Mouse (Mus musculus): Measurements from ENCODE around the gene Col4a1. TPM values are rescaled to one million over a fixed set of nuclear protein-coding genes. Genes with fewer than 3 reads are reported as not detected.

The Col4a1 gene
- total RNA-seq, 2 experiments from 2014 or later = 146 to 216 TPM

GRCm38 (mm10) chr8:11307451-11307850 lies 5.2 kb downstream of the Col4a1 start:
- intact Hi-C loops (cut with DNase I) = no loop called here
- no peak for DNase-seq

DNA sequence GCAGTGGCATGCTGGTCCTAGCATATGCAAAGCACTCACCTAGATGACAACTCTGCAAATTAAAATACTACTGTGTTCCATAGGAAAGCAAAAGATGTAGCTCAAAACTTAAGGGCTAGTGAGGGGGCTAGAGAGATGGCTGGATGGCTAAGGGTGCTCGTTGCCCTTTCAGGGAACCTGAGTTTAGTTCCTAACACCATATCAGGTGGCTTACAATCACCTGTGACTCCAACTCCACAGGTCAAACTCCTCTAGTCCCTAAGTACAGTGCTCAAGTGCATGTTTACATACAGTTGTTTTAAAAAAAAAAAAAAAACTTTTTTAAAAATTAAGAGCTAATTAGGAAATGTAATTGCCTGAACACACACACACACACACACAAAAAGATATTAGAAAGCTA lies 7.1 kb downstream of the Col4a1 start:
- intact Hi-C loops (cut with DNase I) = no loop called here
- DNase-seq = no peak

DNA sequence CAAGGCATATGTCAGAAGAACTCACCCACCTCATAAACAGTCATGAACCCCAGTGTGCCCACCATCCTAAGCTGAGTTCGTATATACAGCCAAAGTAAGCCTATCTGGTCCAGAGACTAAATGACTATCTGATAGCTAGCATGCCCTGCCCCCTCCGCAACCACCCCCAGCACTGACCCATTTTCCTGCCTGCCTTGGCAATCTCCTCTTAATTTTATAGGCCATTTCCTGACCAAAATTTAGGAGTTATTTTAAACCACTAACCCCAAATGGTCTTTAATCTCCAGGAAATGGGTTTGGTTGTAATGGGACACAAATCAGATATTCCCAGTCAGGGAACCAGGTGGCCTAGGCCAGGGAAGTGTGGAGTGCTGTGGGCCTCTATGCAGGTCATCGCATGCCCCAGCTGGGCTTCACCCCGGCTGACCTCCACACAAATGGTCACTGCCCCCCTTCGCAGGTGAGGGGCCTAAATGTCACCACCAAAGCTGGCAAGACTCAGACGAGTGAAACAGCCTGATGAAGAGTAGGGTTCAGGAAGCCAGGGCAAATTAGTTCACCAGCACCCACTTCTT lies 8.5 kb downstream of the Col4a1 start:
- DNase-seq = no peak

DNA sequence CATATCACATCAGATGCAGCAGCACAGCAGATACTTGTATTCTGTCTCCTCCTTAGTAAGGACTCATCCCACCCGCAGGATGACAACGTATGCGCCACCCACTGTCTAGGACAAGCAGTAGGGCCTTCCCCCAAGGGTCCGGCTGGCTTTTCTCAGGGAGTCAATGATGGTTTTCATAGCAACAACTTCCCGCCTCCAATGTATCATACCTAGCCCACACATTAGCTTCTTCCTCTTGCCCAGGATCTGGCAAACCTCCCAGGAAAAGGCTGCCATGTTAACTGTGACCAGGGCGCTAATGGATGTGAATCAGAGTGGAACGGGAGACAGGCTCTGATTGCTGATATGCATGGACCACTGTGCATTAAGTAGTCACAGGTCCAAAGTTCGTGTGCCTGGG lies 12.2 kb downstream of the Col4a1 start:
- intact Hi-C loops (cut with DNase I) = no loop called here
- DNase-seq = no peak

More for the DNA sequence above, 8.5 kb downstream of the Col4a1 start:
- intact Hi-C loops (cut with DNase I) = no loop called here

DNA sequence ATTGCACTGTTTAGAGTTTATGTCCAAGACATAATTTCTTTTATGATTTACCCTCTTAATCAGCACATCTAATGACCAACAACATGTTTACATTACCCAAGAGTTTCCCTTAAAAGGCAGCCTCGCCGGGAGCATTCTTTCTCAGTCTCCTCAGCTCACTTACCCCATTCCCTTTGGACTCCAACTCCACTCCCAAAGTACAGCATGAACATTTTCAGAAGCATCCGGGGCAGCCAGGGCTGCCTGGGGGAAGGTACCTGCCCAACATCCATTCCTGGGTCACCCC lies 13.4 kb downstream of the Col4a1 start:
- intact Hi-C loops (cut with DNase I) = no loop called here
- no peak for DNase-seq

- no peak for DNase-seq
- intact Hi-C loops (cut with DNase I) = no loop called here
These were observed 13.9 kb downstream of the Col4a1 start for GRCm38 (mm10) chr8:11298531-11299316.

DNA sequence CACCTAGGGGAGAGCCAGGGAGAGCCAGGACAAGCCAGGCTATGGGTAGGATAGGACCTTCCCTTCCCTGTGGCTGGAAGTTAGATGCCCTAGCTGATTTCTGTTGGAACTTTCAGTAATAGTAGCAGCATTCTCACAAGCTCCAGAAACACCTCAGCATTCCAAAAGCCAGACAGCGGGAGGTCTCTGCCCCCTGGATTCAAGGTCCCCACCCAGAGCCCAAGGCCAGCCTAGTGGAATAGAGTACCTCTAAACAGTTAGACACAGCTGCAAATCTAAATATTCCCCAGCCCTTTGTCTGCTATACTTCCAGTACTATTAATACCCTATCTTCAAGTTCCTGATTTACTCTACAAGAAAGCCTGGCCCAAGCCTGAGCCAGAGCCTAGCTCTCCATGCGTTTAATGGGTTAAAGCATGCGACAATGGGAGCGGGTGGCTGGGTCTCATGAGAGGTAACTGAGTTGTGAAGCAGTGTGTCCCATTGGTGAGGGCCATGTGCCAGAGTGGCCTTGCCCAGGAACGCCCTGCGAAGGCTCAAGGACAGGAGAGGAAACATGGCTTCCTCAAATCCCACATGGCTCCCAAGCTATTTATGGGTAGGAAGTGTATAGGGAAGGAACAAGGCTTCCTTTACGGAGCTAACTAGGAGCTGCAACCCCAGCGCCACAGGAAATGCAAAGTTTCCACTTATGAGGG lies 15.3 kb downstream of the Col4a1 start:
- intact Hi-C loops (cut with DNase I) = no loop called here
- no peak for DNase-seq

GRCm38 (mm10) chr8:11296282-11296943 lies 16.2 kb downstream of the Col4a1 start:
- intact Hi-C loops (cut with DNase I) = no loop called here

DNA sequence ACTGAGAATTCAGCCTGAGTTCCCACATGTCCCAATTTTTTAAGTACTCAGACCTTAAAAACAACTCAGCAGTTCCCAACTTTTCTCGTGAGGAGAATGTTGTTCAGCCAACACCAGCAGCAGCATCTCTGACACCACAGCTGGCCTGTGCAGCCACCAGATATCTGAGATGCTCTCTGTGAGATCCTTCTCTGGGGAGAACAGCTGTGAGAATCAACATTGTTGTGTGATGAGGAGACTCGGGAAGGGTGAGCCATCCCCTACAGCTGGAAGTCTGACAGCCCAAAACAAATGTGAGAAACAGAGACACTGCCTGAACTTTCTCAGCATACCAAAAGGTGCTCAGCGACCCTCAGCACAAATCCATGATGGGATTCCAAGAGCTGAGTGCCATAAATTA lies 20.0 kb downstream of the Col4a1 start:
- DNase-seq = peak in 1 of 2 experiments; percentile 50
- intact Hi-C loops (cut with DNase I) = no loop called here

More at GRCm38 (mm10) chr8:11296282-11296943, 16.2 kb downstream of the Col4a1 start:
- no peak for DNase-seq

- DNase-seq = no peak
- intact Hi-C loops (cut with DNase I) = no loop called here
These were observed 22.1 kb downstream of the Col4a1 start for GRCm38 (mm10) chr8:11290533-11290932.

GRCm38 (mm10) chr8:11288286-11288685 lies 24.3 kb downstream of the Col4a1 start:
- DNase-seq = no peak
- intact Hi-C loops (cut with DNase I) = no loop called here

DNA sequence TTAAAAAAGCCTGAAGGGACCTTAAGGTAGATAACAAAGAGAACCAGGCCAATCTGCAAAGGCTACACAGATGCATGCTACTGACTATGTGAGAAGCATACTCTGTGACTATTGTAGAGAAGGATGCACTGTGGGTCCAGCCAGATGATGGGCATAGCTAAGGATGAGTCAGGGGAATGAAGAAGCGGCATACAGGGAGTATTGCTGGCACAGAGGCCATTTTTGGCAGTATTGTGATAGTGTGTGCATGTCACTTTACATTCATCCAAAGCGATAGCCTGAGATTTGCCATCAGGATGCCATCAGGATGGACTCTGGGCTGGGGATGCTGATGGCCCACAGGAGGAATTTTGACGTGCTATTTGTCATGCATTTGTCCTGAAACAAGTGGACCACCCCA lies 25.5 kb downstream of the Col4a1 start:
- intact Hi-C loops (cut with DNase I) = no loop called here
- DNase-seq = no peak

GRCm38 (mm10) chr8:11285437-11285836 lies 27.2 kb downstream of the Col4a1 start:
- no peak for DNase-seq
- intact Hi-C loops (cut with DNase I) = no loop called here

GRCm38 (mm10) chr8:11283217-11283616 lies 29.4 kb downstream of the Col4a1 start:
- no peak for DNase-seq
- intact Hi-C loops (cut with DNase I) = no loop called here

DNA sequence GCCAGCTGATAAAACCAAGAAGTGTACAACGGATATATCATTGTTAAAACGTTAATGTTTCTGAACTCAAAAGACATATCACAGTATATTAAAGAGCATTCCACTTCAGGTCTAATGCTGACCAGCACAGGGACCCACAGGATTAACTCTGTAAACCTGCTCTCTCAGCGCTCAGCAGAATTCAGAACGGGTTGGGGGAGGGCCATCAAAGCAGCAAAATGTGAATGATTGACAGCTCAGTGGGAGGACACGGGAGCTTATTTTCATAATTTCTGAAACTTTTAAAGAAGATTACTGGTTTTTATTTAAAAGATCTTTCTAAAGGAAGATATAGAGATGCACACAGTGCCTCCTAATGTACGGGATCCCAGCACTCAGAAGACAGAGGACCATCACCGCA lies 29.9 kb downstream of the Col4a1 start:
- DNase-seq = no peak
- intact Hi-C loops (cut with DNase I) = no loop called here

DNA sequence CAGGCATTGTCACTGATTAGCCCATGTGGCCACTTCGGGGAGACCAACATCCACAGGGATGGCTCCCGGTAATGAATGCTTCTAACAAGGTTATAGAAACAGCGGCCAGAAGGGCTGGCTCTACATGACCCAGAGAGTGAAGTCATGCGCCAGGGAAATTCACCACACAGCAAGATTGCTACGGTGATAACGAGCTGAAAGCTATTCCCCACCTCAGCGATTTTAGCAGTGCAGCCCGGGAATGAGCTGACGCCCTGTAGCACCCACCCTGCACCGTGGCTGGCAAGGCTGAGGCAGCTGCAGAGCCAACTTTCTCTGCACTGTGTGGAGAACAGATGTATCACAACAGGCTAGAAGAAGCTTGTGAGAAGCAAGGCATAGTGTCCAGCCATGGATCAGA lies 30.5 kb downstream of the Col4a1 start:
- intact Hi-C loops (cut with DNase I) = no loop called here
- DNase-seq = no peak

GRCm38 (mm10) chr8:11280721-11281268 lies 31.8 kb downstream of the Col4a1 start:
- no peak for DNase-seq
- intact Hi-C loops (cut with DNase I) = no loop called here

DNA sequence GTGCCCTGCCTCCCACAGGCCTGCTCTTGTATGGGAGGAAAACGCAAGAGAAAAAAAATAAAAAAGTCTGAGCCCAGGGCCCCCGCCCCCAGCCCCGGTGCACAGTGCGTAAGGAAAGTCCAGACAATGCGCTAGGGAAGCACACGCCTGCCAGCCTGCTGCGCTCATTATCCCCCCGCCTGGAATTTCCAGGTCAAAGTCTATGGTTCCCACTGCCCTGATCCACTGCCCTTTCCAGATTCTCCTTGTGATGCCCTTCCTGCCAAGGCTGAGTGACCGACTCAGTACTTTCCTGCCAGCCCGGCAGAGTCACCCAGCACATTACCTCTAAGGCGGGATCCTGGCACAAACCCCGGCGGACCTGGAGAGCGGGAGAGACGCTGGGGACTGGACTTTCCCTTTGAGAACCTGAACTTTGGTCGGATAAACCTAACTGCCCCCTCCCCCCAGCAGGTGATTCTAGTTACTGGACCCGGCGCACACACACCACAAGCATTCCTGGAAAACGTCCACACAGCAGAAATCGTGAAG lies 33.3 kb downstream of the Col4a1 start:
- intact Hi-C loops (cut with DNase I) = loop anchor here (5.0 kb wide), 1 partner anchor 33 kb away; the partner anchor contains the start of genes Col4a1 and Col4a2
- DNase-seq = no peak

GRCm38 (mm10) chr8:11278101-11278611 lies 34.5 kb downstream of the Col4a1 start:
- peak in 1 of 2 experiments; percentile 62 for DNase-seq
- intact Hi-C loops (cut with DNase I) = loop anchor here (5.0 kb wide), 1 partner anchor 34 kb away; the partner anchor contains the start of genes Col4a1 and Col4a2

GRCm38 (mm10) chr8:11277602-11278051 lies 35.0 kb downstream of the Col4a1 start:
- intact Hi-C loops (cut with DNase I) = loop anchor here (5.0 kb wide), 1 partner anchor 35 kb away; the partner anchor contains the start of genes Col4a1 and Col4a2
- peak in 1 of 2 experiments; percentile 63 for DNase-seq
